Mouse (Mus musculus) liver, adult 2 months (tissue): Measurements from ENCODE around the gene Pkdcc.

Source experiments
- CTCF ChIP-seq: fragments of 200-500 bp; IDR thresholded peaks from 2 replicates; pipeline ENCODE4 v1.5.1; 2011; ENCODE audit warnings: low read depth, low read length, control low read depth
- POLR2A ChIP-seq: fragments of 200-500 bp; IDR thresholded peaks from 2 replicates; pipeline ENCODE4 v1.6.1; 2011; ENCODE audit warnings: low read length, control low read depth; ENCODE audit not compliant: insufficient read depth; ENCODE audit errors: extremely low read depth

GRCm38 (mm10) chr17:83220954-83221538 is 6.0 kb downstream of the Pkdcc start:
- TF ChIP-seq POLR2A (no peak), CTCF (no peak)
